Mouse (Mus musculus) CH12.LX (cell line): Measurements from ENCODE around the gene Atoh7. TPM values are rescaled to one million over a fixed set of nuclear protein-coding genes. Genes with fewer than 3 reads are reported as not detected.

Experiments
- DNase-seq: peaks from one replicate; pipeline ENCODE4 v3.0.0-alpha.2; 2013; ENCODE audit errors: extremely low read depth
- H3K27ac ChIP-seq: 2 replicates; pipeline ENCODE4 v1.5.1; 2012; ENCODE audit warnings: low read depth, mild to moderate bottlenecking, control low read depth, moderate library complexity; ENCODE audit not compliant: insufficient read depth
- H3K27me3 ChIP-seq: replicated peaks from 2 replicates; pipeline ENCODE3; 2012; ENCODE audit warnings: inconsistent platforms
- H3K36me3 ChIP-seq, 2 experiments: replicated peaks in 1 of 2; 2 replicates each; pipeline versions ENCODE3 to v1.6.1; 2012; ENCODE audit warnings: inconsistent platforms in 1 of 2, low read length in 1 of 2, mild to moderate bottlenecking in 1 of 2, mixed read lengths in 1 of 2, moderate library complexity in 1 of 2; ENCODE audit not compliant: control insufficient read depth in 1 of 2, insufficient read depth in 1 of 2
- H3K4me1 ChIP-seq, 2 experiments: 2 replicates each; pipeline ENCODE4 v1.6.1; 2012; ENCODE audit warnings: inconsistent platforms in 1 of 2, moderate library complexity in 1 of 2; ENCODE audit not compliant: insufficient read depth in 2 of 2, control insufficient read depth in 1 of 2
- H3K4me2 ChIP-seq: 2 replicates; pipeline ENCODE4 v1.6.1; 2012; ENCODE audit warnings: low read depth, mild to moderate bottlenecking, control low read depth; ENCODE audit not compliant: poor library complexity, insufficient read depth, severe bottlenecking
- H3K4me3 ChIP-seq, 3 experiments: fragments of 150-350 bp in 1 of 3; sonication (generic) in 1 of 3; replicated peaks in 1 of 3; 2 replicates each; pipeline versions ENCODE3 to v1.5.1; 2011 to 2012; ENCODE audit warnings: low read depth in 2 of 3, low read length in 2 of 3, mild to moderate bottlenecking in 2 of 3, moderate library complexity in 2 of 3, control low read depth in 1 of 3, improper control_type of control experiment in 1 of 3, inconsistent platforms in 1 of 3, mixed read lengths in 1 of 3; ENCODE audit not compliant: poor library complexity in 1 of 3
- H3K79me2 ChIP-seq: replicated peaks from 2 replicates; pipeline ENCODE4 v1.6.1; 2012; ENCODE audit warnings: mild to moderate bottlenecking, moderate library complexity; ENCODE audit not compliant: control insufficient read depth, poor library complexity, insufficient read depth, severe bottlenecking; ENCODE audit errors: extremely low read depth
- H3K9ac ChIP-seq: 2 replicates; pipeline ENCODE4 v1.6.1; 2012; ENCODE audit warnings: low read depth, mild to moderate bottlenecking, control low read depth, moderate library complexity; ENCODE audit not compliant: insufficient read depth
- H3K9me3 ChIP-seq: replicated peaks from 2 replicates; pipeline ENCODE3; 2012; ENCODE audit warnings: low read length, inconsistent platforms, mixed read lengths
- CHD1 ChIP-seq: IDR thresholded peaks from 2 replicates; pipeline ENCODE4 v1.6.1; 2012; ENCODE audit warnings: low read depth, low read length, improper control_type of control experiment, inconsistent platforms
- CHD2 ChIP-seq: IDR thresholded peaks from 2 replicates; pipeline ENCODE4 v1.6.1; 2011; ENCODE audit warnings: low read length, improper control_type of control experiment
- CTCF ChIP-seq, 2 experiments: IDR thresholded peaks in 1 of 2; conservative IDR thresholded peaks in 1 of 2; 2 replicates each; pipeline ENCODE4 v1.5.1; 2011 to 2012; ENCODE audit warnings: low read depth in 2 of 2, low read length in 2 of 2, improper control_type of control experiment in 1 of 2, inconsistent platforms in 1 of 2, mild to moderate bottlenecking in 1 of 2, moderate library complexity in 1 of 2
- ELF1 ChIP-seq: IDR thresholded peaks from 2 replicates; pipeline ENCODE4 v1.6.1; 2014; ENCODE audit warnings: low read depth, mild to moderate bottlenecking, inconsistent platforms, low read length, improper control_type of control experiment
- EP300 ChIP-seq: IDR thresholded peaks from 2 replicates; pipeline ENCODE4 v1.6.1; 2011; ENCODE audit warnings: low read length, improper control_type of control experiment
- HCFC1 ChIP-seq: IDR thresholded peaks from 2 replicates; pipeline ENCODE4 v1.6.1; 2012; ENCODE audit warnings: low read depth, mild to moderate bottlenecking, inconsistent platforms, low read length, improper control_type of control experiment
- KAT2A ChIP-seq: IDR thresholded peaks from 2 replicates; pipeline ENCODE4 v1.6.1; 2012; ENCODE audit warnings: low read length, improper control_type of control experiment, inconsistent platforms; ENCODE audit not compliant: insufficient replicate concordance
- MAX ChIP-seq: IDR thresholded peaks from 2 replicates; pipeline ENCODE4 v1.6.1; 2011; ENCODE audit warnings: low read length, improper control_type of control experiment
- MEF2A ChIP-seq: IDR thresholded peaks from 2 replicates; pipeline ENCODE4 v1.6.1; 2014; ENCODE audit warnings: low read depth, mild to moderate bottlenecking, inconsistent platforms, low read length, improper control_type of control experiment, borderline replicate concordance
- MXI1 ChIP-seq: IDR thresholded peaks from 2 replicates; pipeline ENCODE4 v1.6.1; 2011; ENCODE audit warnings: mild to moderate bottlenecking, low read depth, low read length, improper control_type of control experiment
- NELFE ChIP-seq: IDR thresholded peaks from 2 replicates; pipeline ENCODE4 v1.6.1; 2011; ENCODE audit warnings: low read depth, low read length, improper control_type of control experiment
- PAX5 ChIP-seq: IDR thresholded peaks from 2 replicates; pipeline ENCODE4 v1.6.1; 2012; ENCODE audit warnings: low read length, inconsistent platforms, mixed read lengths
- RAD21 ChIP-seq: IDR thresholded peaks from 2 replicates; pipeline ENCODE4 v1.6.1; 2011; ENCODE audit warnings: low read depth, mild to moderate bottlenecking, low read length, improper control_type of control experiment, moderate library complexity
- SMC3 ChIP-seq: IDR thresholded peaks from 2 replicates; pipeline ENCODE4 v1.6.1; 2011; ENCODE audit warnings: low read depth, low read length, improper control_type of control experiment
- TCF12 ChIP-seq: IDR thresholded peaks from 2 replicates; pipeline ENCODE4 v1.6.1; 2014; ENCODE audit warnings: low read depth, mild to moderate bottlenecking, inconsistent platforms, low read length, improper control_type of control experiment
- UBTF ChIP-seq: IDR thresholded peaks from 2 replicates; pipeline ENCODE4 v1.6.1; 2012; ENCODE audit warnings: low read depth, mild to moderate bottlenecking, inconsistent platforms, low read length, improper control_type of control experiment, moderate library complexity
- USF2 ChIP-seq: conservative IDR thresholded peaks from 2 replicates; pipeline ENCODE4 v1.6.1; 2011; ENCODE audit warnings: low read depth, low read length, improper control_type of control experiment
- ZC3H11A ChIP-seq: IDR thresholded peaks from 2 replicates; pipeline ENCODE4 v1.6.1; 2012; ENCODE audit warnings: low read depth, mild to moderate bottlenecking, inconsistent platforms, low read length, improper control_type of control experiment
- ZKSCAN1 ChIP-seq: IDR thresholded peaks from 2 replicates; pipeline ENCODE4 v1.6.1; 2012; ENCODE audit warnings: low read depth, inconsistent platforms, low read length, improper control_type of control experiment, borderline replicate concordance
- ZMIZ1 ChIP-seq: IDR thresholded peaks from 2 replicates; pipeline ENCODE4 v1.6.1; 2012; ENCODE audit warnings: low read depth, mild to moderate bottlenecking, inconsistent platforms, low read length, improper control_type of control experiment
- ZNF384 ChIP-seq: IDR thresholded peaks from 2 replicates; pipeline ENCODE4 v1.6.1; 2012; ENCODE audit warnings: low read depth, low read length, improper control_type of control experiment, inconsistent platforms
- dilution Hi-C: fragments of 300-500 bp; cut with MboI; formaldehyde crosslinking; loops from 2 replicates; pipeline ENCODE4 v1.14.3; 2020; ENCODE audit warnings: low sequenced_read_pairs; ENCODE audit not compliant: extremely low pct_unique_long_range_greater_than_20kb, extremely low pct_ligation_motif_present
- in situ Hi-C: fragments of 300-500 bp; cut with MboI; formaldehyde crosslinking; loops from 3 replicates; pipeline ENCODE4 v1.14.3; 2019; ENCODE audit warnings: low sequenced_read_pairs, low pct_ligation_motif_present, low pct_unique_long_range_greater_than_20kb, mixed read lengths
- polyA plus RNA-seq: library from polyadenylated mRNA; unstranded; fragments of >175 nt; gene quantifications from 2 replicates; pipeline ENCODE4 v1.2.1, GENCODE M21; 2012; ENCODE audit warnings: low read depth; ENCODE audit not compliant: insufficient read length
- total RNA-seq, 2 experiments: library from RNA; depleted of rRNA; stranded (reverse); fragments of 300-350 nt in 1 of 2; fragments of >200 nt in 1 of 2; gene quantifications; 2 replicates each; pipeline ENCODE4 v1.2.3; 2012 to 2014

The Atoh7 gene
- total and polyA plus RNA-seq, 3 experiments = not detected

- H3K27ac ChIP-seq = no peak overlapping the region
- DNase-seq = no peak
- H3K9ac ChIP-seq = no peak overlapping the region
- H3K79me2 ChIP-seq = no peaks in the 10 kb centered on the region
- no peak for TF ChIP-seq SMC3
- no peak for TF ChIP-seq MEF2A
- no peak for TF ChIP-seq PAX5
- no peak for TF ChIP-seq MAX
- TF ChIP-seq CTCF (conservative IDR thresholded peaks at IDR 0.05 in 1 of 2, IDR thresholded peaks at IDR 0.05 in 1 of 2; ENCODE audit: low read depth in 2 of 2, low read length in 2 of 2) = no peak
- TF ChIP-seq CHD1 = no peak
- no peak for TF ChIP-seq USF2
- no peak for TF ChIP-seq TCF12
- TF ChIP-seq UBTF = no peak
- TF ChIP-seq ZMIZ1 = no peak
- no peak for TF ChIP-seq ZNF384
- TF ChIP-seq ELF1 = no peak
- no peak for TF ChIP-seq KAT2A
- TF ChIP-seq HCFC1 = no peak
- TF ChIP-seq NELFE = no peak
- no peak for TF ChIP-seq CHD2
- no peak for TF ChIP-seq RAD21
- TF ChIP-seq, all 38 proteins: peak for 0
- Histone ChIP-seq H3K4me1 (peaks cover 0 to 8% of the 10 kb centered on the region in 2 experiments; a peak in 2 of 4 replicates), H3K36me3 (no peaks in the 10 kb centered on the region), H3K9me3 (no peaks in the 10 kb centered on the region), H3K27me3 (no peaks in the 10 kb centered on the region), H3K4me2 (no peak overlapping the region), H3K4me3 (no peak overlapping the region)
- dilution Hi-C loops (no loop called here), in situ Hi-C loops (no loop called here)
Measured at GRCm38 (mm10) chr10:63086304-63086703, 13.1 kb upstream of the Atoh7 start.

- dilution Hi-C loops = no loop called here
- TF ChIP-seq CHD1 (no peak), MXI1 (no peak), EP300 (no peak), ZC3H11A (no peak), ZKSCAN1 (no peak), USF2 (no peak)
- H3K36me3 ChIP-seq = no peaks in the 10 kb centered on the region
- in situ Hi-C loops = no loop called here
- H3K9ac ChIP-seq = no peak overlapping the region
- H3K9me3 ChIP-seq = no peaks in the 10 kb centered on the region
- H3K4me1 ChIP-seq = peaks cover 4 to 8% of the 10 kb centered on the region in 2 experiments
- H3K79me2 ChIP-seq = no peaks in the 10 kb centered on the region
- peak; percentile 5 for DNase-seq
- H3K4me3 ChIP-seq = no peak overlapping the region
- no peaks in the 10 kb centered on the region for H3K27me3 ChIP-seq
- H3K4me2 ChIP-seq = no peak overlapping the region
- H3K27ac ChIP-seq = no peak overlapping the region
Measured at GRCm38 (mm10) chr10:63089103-63089757, 10.2 kb upstream of the Atoh7 start.
